Mouse (Mus musculus): ENCODE measurements around the gene Adgre5.

Gene Adgre5

GRCm38 (mm10) chr8:83754149-83754548 is 13.0 kb upstream of the Adgre5 start:
- no peak for DNase-seq (ENCODE audit: low spot score)

DNA sequence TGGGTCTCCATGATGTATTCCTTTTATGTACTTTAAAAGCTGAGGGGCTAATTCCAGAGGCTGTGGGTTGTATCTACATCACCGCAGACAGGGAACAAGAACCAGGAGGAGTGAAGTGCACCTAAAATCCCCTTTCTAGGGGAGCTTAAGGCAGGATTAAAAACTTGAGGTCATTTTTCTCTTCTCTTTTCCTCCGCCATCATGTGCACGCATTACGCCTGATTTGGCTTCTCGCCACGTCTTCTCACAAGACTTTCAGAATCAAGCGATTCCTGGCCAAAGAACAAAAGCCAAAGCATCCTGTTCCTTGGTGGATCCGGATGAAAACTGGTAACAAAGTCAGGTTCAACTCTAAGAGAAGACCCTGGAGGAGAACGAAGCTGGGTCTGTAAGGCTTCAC is 8.1 kb upstream of the Adgre5 start:
- no peak for DNase-seq (ENCODE audit: low spot score)

DNA sequence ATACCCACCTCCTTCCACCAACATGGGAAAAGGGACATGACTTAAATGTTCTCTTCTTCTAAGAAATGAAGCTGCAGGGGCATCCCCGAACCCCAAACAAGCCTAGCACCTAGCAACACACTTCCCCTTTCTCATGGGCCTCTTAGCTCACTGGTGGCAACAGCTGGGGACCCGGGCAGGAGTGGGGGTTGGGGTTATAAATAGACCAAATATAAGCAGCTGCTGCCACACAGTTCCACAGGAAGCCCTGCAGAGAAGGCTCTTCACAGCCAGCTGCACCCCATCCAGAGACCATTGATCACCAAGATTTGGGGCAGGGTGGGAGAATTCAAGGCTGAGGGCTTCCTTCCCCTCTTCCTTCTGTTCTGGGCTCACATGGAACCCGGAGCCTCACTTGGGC is 7.6 kb upstream of the Adgre5 start:
- DNase-seq (ENCODE audit: low spot score): no peak

GRCm38 (mm10) chr8:83747661-83748346 is 6.7 kb upstream of the Adgre5 start:
- no peak for DNase-seq (ENCODE audit: low spot score)

DNA sequence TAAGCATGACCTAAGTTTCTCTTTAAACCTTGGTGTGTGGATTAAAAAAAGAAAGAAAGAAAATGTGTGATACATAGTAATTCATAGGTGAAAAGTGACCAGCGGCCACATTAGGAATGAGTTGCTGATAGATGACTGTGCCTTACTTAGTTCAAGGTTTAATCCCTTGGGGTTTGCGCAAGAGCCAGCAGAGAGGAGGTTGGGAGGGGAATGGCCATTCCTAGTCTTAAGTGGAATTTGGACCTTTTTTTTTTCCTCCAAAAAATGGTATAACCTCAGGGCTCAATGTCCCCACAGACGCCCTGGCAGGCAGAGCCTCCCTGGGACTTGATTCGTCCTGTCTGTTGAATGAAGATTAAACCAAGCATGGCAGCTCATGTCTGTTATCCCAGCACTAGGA is 2.9 kb upstream of the Adgre5 start:
- no peak for DNase-seq (ENCODE audit: low spot score)

DNA sequence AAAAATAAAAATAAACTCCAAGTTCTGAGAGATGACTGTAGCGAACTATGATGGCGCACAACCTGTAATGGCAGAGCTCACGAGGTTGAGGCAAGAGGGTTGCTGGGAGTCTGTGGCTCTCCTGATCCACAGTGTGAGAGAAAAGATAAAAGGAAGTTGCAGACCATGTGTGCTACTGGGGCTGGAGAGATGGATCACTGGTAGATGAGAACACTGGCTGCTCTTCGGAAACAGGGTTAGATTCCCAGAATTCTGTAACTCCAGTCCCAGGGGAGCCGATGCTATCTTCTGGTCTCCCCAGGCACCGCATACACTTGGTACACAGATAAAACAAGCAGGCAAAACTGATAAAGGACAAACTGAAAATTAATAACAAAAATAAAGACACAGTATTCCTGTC is 1.8 kb upstream of the Adgre5 start:
- DNase-seq (ENCODE audit: low spot score): no peak

DNA sequence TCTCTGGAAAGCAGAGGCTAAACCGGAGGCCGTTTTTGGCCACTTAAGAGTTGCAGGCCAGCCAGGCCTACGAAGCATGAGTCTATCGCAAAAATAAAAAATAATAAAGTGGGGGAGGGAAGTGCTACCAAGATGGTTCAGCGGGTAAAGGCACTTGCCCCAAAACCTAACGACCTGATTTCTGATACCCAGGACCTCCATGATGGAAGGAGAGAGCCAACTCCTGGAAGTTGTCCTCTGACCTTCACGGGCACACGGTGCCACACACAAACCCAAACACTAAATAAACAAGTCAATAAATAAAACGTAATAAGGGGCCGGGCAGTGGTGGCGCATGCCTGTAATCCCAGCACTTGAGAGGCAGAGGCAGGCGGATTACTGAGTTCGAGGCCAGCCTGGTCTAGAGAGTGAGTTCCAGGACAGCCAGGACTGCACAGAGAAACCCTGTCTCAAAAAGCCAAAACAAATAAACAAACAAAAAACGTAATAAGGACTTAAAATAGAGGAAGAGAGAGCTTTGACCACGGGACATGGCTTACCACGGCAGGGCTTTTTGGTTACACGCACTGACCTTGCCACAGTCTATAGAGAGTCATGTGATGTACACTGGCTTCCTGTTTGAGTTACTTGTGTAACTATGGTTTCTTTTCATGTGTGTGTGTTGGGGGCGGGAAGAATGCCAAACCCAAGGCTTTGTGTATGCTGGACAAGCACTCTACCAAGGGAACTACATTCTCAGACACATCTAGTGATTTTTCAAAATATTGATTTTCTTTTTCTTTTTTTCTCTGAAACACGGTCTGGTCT is 926 bp upstream of the Adgre5 start:
- DNase-seq (ENCODE audit: low spot score): no peak

DNA sequence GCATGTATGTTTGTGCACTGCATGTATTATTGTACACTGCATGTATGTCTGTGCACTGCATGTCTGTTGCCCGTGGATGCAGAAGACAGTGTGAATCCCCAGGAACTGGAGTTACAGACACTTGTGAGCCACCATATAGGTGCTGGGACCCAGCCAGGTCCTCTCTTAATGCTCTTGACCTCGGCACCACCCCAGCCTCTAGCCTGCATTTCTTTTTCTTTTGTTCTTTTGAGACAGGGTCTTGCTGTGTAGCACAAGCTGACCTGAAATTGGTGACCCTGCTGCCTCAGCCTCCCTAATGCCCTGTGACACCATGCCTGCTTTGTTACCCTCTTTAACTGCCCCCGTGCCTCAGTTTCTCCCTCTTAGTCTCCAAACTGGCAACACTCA is 545 bp downstream of the Adgre5 start:
- no peak for DNase-seq (ENCODE audit: low spot score)

DNA sequence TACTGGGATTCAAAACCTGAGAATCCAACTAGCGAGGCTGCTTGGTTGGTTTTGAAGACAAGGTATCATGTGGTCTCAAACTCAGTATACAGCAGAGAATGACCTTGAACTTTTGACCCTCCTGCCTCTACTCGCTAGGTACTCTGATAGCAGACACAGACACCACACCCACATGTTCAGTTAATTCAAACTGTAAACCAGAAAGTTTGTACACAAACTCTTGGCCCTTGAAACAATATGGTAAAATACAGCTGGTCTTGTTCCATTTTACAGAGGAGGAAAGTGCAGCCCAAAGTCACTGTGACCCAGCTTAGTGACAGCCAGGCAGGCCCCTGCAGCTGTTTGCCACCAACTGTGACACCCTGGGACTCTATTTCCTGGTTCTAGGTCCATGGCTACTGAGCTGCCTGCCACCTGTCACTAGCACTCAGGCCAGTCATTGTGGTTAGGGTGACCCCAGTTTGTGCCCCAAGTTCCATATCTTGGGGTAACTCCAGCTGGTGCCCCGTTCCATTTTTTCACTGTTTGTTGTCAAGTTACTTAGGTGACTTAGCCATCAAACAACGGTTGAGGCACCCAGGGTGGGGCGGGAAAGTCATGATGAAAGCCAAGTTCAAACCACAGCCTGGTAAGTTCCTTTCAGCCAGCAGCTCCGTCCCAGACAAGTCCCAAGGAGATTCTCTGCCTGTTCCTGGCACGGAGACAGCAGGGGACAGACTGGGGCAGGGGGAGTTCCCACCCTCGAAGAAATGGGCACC is 1.2 kb downstream of the Adgre5 start:
- no peak for DNase-seq (ENCODE audit: low spot score)

DNA sequence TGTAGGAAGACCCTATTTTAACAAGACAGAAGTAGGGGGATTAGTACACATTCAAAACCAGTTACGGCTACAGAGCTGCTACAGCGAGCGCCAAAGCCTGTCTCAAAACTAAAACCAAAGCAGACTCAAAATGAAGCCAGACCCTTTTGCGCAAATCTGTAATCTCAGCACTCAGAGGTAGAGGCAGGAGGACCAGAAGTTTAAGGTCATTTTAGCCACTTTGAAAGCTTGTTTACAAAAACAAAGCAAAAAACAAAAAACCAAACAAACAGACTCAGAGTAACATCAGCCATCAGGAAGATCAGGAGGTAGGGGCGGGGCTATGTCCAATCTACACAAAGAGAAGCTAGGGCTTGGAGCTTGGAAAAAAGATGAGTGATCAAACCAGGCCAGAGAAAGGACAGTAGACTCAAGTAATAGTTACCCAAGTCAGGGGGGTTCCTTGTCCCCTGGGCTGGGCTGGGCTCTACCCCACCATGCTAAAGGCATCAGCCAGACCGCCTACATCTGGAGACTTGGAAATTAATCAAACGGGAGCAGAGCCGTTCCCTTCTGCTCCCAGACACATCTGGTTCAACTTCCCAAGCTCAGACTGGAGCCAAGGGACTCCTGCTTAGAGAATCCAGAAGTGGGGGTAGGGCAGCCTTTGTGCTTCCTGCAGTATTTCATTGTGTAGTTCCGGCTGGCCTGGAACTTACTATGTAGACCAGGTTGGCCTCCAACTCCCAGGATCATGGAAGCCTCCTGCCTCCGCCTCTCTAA is 2.0 kb downstream of the Adgre5 start:
- no peak for DNase-seq (ENCODE audit: low spot score)

DNA sequence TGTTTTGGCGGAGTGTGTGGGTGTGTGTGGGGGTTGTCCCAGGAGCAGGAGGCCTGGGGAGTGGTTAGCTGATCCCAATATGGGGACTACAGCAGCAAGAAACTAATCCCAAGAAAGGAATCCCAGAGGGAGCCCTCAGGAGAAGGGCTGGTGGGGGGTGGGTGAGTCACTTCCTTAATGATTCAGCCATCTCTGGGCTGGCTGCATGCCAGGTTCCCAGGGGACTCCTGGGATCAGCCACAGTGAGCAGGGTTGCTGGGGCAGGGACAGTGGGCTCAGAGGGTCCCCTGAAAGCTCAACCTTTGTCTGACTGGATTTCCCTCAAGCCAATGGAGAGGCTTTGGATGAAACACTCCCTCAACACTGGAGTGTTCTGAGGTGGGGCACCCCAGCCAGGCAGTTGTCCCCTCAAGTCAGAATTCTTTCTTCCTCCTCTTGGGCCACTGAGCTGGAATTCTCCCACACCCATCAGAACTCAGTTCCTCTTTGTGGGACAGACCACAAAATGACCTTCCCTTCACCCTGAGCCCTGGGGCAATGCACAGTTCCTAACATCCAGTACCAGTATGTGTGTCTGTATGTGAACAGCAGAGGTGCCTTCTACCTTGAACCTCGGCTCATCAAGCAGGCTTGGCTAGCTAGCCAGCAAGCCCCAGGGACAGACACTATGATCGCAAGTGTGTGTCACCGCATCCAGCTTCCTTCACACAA is 3.1 kb downstream of the Adgre5 start:
- no peak for DNase-seq (ENCODE audit: low spot score)

- no peak for DNase-seq (ENCODE audit: low spot score)
Measured at GRCm38 (mm10) chr8:83737346-83737745, 3.8 kb downstream of the Adgre5 start.

DNA sequence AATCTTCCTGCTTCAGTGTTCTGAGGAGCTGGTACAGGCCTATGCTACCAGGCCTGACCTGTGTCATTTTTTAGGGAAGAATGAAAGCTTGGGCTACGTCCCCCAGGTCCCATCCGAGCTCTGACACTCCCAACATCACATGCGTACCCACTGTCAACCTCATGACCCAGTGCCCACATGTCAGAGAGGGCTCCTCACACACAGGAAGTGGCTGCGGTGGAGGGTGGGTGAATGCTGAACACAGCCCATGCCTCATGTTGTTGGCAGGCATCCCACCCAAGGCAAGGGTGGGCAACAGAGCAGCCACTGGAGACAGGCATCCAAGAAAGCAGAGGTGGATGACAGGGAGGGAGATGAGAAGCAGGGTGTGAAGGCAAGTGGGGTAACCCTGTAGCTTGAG is 4.4 kb downstream of the Adgre5 start:
- DNase-seq (ENCODE audit: low spot score): no peak

DNA sequence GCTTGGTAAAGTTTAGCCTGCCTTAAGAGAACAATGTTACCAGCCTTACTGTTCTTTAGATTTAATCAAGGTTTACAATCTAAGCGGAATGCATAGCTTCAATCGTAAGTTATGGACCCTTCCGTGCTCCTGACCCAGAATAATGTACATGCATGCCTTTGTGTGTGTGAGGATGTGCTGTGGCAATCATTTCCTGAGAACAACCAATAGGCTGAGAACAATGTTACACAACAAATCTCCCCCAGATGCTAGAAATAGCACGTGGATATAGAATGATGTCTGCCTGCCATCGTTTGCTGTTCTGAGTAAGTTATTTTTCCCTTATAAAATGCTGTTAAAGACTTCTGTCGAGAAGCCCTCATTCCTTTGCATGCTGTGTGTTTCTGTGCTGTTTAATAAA is 8.2 kb downstream of the Adgre5 start:
- no peak for DNase-seq (ENCODE audit: low spot score)

DNA sequence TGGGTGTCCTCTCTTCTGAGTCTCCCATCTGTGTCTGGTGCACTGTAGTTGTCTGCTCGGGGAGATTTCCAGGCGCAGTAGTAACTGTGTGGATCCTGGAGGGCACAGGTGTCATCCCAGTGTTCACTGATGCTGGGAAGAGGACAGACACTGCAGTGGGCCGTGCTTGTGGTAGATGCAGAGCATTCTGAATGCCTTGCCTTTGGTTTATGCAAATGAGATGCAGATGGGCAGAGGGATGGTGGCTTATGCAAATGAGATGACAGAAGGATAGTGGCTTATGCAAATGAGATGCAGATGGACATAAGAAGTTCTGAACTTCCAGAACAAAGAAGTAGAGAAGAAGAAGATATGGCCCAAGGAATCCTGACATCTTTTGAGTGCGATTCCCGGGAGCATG is 9.2 kb downstream of the Adgre5 start:
- DNase-seq (ENCODE audit: low spot score): no peak

DNA sequence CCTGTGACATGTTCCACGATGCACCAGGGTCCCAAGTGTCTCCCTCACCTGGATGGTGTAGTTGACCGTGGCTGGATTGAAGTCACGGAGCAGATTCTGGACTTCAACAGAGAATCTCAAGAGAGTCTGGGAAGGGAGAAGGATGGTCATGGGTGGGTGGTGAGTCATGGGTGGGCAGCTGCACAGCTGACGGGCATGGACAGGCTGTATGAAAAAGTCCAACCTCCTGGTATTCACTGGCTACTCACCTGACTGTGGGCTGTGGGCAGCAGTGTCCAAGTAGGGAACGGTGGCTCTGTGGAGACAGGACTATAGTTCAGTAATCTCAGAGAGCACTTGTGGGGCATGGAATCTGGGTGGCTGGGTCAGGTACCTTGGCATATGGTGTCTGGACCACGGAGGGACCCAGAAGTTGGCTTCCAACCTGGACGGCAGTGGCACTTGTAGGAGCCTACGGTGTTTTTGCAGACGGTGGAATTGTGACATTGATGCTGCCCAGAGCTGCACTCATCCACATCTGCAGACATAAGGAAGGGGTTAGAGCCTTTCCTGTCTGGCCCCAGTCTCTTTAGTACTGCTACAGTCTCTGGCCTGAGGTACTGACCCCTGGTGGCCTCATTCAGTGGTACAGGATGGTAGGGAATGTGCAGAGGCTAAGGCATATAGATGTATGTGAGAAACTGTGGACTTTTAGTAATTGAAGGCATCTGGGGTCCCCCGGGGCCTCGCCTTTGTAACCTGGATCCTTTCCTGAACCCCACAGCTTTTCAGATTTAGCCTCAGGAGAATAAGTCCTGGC is 11.9 kb downstream of the Adgre5 start:
- no peak for DNase-seq (ENCODE audit: low spot score)

GRCm38 (mm10) chr8:83725521-83726102 is 15.5 kb downstream of the Adgre5 start:
- DNase-seq (ENCODE audit: low spot score): no peak

DNA sequence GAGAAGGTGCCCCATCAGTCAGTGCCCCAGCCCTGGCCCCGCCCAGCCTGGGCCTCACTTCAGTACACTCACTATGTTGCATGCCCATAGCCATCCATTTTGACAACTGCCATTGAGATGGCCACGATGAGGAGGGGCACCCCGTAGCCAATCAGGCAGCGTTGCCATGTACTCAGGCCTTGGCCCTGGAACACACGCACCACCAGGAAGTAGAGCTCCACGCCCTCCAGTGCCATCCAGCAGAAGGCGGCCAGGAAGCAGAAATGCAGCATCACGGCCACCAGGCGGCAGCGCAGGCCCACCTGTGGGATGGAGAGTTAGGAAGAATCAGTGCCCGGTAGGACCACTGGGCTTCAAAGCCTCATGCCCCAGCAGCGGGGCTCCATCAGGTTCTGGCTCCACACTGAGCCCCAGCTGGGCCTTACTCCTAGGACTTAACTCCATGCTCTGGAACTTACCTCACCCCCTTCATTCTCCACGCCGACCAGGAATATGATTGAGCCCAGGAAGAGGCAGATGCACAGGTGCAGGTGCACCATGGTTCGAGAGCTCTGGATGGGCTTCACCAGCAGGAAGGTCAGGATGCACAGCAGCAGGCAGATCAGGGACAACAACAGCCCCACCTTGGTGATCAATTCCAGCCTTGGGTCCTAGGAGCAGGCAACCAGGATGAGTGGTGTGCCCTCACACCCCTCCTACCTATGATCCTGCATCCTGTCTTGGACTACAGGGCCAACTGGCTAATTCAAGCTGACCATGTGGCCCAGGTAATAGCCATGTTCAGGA is 16.2 kb downstream of the Adgre5 start:
- DNase-seq (ENCODE audit: low spot score): peak; percentile 45

DNA sequence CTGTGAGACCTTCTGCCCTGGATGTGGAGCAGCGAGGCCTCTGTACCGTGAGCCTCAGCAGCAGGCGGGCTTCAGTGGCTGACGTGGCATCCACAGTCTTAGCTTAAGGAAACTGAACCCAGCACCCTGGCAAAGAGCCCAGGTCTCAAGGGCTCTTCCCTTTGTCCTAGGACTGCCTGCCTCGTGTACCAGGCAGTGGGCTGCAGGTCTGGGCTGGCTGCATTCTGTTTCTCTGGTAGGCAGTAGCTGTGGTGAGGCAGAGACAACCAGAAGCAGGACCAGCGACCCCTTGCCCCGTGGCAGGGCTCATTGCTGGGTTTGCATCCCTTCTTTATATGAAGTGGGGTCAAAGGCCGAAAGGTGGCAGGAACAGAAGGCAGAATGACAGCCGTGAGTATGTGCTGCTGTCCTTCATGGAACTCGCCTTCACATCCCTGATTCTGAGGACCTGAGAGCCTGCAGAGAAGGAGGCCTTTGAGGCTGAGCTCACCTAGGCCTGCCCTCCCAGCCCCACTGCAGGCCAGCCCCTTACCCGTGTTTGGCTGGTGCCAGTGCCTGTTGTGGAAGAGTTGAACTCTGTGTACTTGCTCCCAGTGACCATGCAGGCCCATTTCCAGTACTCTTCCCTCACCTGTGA is 17.6 kb downstream of the Adgre5 start:
- DNase-seq (ENCODE audit: low spot score): no peak
